Mouse (Mus musculus) frontal cortex, postnatal 25 days (tissue): ENCODE measurements around the gene Gpc6.

ENCODE experiments used
- DNase-seq, 2 experiments: peaks; one replicate each; pipeline ENCODE4 v3.0.0; 2022; ENCODE audit warnings: low spot score in 2 of 2

Gene Gpc6

GRCm38 (mm10) chr14:117923667-117924066 is 998.6 kb downstream of the Gpc6 start:
- DNase-seq: no peak

DNA sequence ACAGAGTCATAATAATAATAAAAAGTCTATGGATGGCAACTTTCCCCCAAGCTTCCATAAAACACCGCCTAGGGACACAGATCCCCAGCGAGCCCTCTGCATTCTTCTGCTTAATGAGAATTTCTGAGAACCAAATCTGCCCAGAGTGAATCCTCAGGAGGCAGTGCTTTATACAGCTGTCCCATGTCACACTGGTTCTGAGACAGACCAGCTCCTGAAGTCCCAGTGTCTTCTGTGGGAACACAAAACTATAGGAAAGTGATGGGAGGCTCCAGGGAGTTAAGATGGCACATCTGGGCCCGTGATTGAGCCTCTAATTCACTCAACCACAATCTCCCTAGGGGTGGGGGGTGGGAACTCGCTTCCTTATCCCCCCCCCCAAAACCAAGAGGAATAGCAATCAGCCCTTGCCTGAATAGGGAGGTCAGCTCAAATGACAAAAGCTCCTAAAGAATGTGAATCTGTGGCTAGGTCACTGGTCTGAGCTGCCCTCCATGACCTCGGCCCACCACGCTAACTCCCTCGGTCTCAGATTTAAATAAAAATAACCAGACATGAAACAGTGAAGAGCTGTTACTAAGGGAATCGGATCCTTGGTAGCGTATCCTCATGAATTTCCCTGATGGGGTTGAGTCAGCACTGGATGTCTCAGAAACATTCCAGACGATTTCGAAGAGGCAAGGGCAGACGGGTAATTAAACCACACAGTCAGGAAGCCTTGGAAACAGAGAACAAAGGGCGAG is 1005.2 kb downstream of the Gpc6 start:
- DNase-seq: no peak

DNA sequence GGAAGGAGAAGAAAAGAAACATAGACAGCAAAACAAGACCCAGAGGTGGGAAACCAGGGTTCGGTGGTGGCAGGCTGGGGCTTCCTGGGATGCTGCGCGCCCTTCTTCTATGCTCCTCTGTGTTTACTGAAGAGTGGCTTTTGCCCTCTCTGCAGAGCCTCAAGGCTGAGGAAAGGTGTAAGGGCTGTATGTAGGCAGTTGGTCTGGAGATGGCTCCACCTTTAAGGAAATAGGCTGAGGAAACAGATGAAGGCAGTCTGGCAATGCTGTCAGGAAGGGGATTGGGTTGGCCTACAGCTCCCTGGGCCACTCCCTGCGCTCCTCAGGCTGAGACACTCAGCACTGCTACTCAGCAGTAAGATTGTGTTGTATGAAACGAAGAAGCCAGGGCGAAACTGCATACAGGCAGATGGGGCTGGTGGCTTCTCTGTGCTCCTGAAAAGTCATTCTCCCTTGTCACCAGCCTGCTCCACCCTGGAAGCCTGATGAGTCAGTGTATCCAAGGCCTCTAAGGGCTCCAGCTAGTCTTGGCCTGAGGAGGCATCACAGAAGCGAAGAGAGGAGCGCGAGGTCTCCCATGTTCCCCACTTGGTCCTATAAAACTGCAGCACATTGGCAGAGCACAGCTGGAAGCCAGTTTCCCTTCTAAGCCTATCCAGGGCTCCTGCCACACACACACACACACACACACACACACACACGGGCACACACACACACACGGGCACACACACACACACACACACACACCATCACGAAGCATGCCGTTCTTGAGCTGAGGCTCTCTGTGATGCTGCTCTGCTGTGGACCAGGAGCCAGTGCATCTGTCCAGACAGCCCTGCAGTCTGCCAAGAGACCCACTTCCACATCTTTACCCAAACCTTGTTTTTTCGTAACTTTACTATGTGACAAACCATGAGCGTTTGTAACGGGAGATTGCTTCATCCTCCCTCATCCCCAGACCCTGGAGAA is 1006.0 kb downstream of the Gpc6 start:
- DNase-seq: no peak

- no peak for DNase-seq
These were observed 1007.2 kb downstream of the Gpc6 start for GRCm38 (mm10) chr14:117932163-117932851.

DNA sequence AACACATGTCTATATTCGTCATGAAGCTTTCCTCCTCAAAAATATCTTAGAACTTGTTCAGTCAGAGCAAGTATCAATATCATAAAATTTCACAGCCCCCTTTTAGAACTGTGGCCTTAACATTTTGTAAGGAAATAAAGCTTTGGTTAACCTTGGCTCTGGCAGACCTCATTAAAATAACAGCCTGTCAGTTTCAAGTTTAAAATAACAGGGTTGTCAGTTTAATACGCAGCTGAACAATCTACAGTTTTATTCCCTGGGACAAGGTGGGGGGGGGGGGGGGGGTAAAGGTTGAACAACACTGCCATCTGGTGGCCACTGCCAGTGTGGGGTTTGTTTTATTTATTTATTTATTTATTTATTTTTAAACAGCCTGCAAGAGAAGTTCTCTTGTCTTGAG is 1013.4 kb downstream of the Gpc6 start:
- DNase-seq: no peak

DNA sequence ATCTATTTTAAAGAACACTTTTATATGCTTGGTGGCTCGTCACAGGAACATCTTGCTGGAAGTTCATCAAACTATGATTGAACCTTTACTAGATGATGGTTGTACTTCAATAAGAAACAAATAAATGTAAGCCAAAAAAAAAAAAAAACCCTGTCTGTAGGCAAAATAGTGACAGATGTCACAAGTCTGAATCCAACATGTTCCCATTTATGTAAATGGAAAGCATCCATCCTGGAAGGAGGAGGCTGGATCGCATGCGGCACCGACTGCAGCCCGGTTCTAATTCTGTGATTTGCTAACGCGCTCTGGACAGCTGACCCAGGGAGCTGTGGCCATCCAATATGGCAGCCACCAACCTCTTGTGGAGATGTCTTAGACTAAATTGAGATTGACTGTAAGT is 1014.4 kb downstream of the Gpc6 start:
- no peak for DNase-seq

DNA sequence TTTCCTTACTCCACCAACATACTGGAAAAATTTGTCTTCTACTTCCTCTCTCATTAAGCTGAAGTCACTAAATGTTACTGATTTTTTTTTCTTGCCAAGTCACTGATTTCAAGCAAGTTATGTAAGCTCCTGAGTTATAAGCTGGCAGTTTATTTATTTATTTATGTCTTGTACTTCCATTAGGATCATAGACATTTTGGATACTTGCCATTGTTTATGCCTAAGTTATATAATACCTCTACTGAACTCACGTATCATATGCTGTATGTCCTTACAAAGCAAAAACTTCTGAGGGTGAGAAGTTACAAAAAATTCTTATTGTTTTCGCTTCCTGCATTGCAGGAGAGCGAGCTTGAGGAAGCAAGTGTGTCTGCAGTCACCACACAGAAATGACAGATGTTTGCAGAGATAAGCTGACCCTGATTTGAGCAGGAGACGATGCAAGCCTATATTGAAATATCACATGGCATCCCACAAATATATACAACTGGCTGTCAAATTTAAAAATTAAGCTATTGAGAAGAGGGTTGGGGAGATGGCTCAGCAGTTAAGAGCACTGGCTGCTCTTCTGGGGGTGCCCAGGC is 1020.9 kb downstream of the Gpc6 start:
- no peak for DNase-seq

- DNase-seq: no peak
These were observed 1026.2 kb downstream of the Gpc6 start for GRCm38 (mm10) chr14:117951265-117951664.

- DNase-seq: no peak
These were observed 1026.6 kb downstream of the Gpc6 start for GRCm38 (mm10) chr14:117951686-117952085.

GRCm38 (mm10) chr14:117956051-117956450 is 1030.9 kb downstream of the Gpc6 start:
- no peak for DNase-seq

DNA sequence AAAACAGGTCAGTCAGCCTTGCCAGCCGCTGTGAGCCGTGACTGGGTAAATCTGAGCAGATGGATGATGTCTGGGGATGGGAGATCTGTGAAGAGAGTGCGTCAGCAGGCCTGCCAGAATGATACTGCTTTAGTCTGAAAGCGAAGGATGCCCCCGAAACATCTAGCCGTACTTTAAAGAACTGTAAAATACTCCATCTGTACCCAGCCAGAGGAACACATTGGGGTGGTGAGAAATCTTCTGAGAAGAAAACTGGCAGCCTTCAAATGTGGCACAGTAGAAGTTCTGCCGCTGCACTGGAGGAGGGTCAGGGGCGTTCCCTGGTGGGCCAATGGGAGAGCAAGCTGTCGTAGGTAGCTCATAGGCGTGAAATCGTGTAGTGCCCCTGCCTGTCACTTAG is 1033.3 kb downstream of the Gpc6 start:
- DNase-seq: peak; percentile 37 to 59

- DNase-seq: no peak
These were observed 1036.2 kb downstream of the Gpc6 start for GRCm38 (mm10) chr14:117961267-117961666.

DNA sequence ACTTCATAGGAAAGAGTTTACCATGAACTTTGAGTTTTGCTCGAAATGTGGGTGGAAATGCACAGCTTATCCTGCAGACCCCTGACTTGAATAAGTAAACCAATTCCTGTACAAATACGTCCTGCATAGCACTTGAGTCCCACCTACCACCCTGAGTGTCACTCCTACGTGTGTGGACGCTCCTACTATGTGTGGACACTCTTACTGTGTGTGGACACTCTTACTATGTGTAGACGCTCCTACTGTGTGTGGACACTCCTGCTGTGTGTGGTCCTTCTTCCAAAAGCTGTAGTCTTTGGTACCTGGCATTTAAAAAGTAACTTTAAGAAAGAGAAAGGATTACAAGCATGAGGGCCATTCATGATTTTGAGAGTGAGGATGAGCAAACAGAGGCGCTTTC is 1036.7 kb downstream of the Gpc6 start:
- DNase-seq: no peak

DNA sequence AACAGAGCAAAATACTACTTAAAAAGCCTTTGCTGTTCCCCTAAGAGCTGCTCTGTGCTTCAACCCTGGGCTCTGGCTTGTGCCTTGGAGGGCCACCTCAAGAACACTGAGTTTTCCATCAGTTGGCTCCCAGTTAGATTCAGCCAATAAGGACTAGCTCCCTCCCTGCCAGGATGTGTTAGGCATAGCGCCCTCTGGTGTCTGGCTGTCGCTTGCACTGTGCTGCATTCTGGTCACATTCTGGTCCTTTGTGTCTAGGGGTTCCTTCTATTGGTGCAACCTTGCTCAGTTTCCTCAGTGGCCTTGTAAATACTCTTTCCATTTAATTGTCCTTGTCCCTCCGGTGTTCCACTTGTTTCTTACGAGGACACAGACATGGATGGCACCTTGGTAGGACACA is 1037.3 kb downstream of the Gpc6 start:
- DNase-seq: no peak

- no peak for DNase-seq
These were observed 1047.5 kb downstream of the Gpc6 start for GRCm38 (mm10) chr14:117972576-117972975.

GRCm38 (mm10) chr14:117981532-117981931 is 1056.4 kb downstream of the Gpc6 start:
- DNase-seq: no peak

- DNase-seq: no peak
These were observed 1063.3 kb downstream of the Gpc6 start for GRCm38 (mm10) chr14:117988444-117988843.

GRCm38 (mm10) chr14:117990203-117990602 is 1065.1 kb downstream of the Gpc6 start:
- DNase-seq: no peak

DNA sequence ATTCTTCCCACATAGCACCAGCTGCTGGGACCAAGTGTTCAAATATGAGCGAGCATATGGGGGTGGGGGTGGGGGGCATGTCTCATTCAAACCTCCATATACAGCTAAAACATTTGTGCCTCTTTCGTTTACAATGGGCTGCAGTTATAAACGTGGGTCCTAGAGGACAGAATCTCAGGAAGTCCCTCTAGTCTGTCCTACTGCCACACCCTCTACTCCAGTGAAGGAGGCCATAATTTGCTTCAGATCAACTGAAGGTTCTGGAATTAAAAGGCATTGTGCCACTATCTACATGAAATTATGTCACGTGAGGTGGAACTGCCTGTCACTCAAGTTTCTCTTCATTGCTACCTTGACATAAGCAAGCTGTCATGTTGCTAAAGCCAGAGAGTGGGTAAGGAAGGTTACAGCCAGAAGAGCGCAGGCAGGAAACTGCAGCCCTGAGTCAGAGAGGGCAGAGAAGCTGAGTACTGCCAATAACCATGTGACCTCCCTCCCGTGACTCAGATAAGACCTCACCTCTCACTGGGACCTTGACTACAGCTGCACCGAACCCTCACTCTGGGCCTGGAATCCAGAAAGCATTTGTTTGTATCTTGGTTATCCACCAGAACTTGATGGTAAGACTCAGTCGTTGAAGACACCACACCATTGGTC is 1067.6 kb downstream of the Gpc6 start:
- no peak for DNase-seq

- DNase-seq: no peak
These were observed 1068.7 kb downstream of the Gpc6 start for GRCm38 (mm10) chr14:117993845-117994244.

DNA sequence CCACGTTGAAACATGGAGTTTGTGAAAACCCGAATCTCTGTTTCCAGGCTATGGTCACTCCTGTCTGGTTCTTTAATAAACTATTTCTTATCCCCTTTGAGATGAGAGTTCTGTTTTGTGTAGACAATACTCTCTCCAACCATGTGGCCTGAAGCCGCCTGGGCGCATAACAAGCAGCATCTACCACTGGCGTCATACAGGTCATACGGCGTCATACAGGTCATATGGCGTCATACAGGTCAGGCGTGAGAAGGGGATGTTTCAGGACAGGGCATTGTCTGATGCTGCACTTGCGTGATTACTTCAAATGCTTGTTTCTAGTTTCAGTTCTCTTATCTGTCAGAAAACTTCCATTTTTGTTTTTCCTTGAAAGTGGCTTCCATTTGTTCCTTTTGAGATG is 1079.3 kb downstream of the Gpc6 start:
- no peak for DNase-seq
